Mouse (Mus musculus) lung, adult 2 months (tissue): ENCODE measurements around the gene Zfp644.

Experiments
- CTCF ChIP-seq: fragments of 200-500 bp; IDR thresholded peaks from 2 replicates; pipeline ENCODE4 v1.5.1; 2011; ENCODE audit warnings: mild to moderate bottlenecking, low read length, control low read depth; ENCODE audit not compliant: insufficient read depth
- POLR2A ChIP-seq: fragments of 200-500 bp; IDR thresholded peaks from 2 replicates; pipeline ENCODE4 v1.6.1; 2011; ENCODE audit warnings: low read depth, mild to moderate bottlenecking, control low read depth, low read length, borderline replicate concordance; ENCODE audit errors: extremely low read depth

DNA sequence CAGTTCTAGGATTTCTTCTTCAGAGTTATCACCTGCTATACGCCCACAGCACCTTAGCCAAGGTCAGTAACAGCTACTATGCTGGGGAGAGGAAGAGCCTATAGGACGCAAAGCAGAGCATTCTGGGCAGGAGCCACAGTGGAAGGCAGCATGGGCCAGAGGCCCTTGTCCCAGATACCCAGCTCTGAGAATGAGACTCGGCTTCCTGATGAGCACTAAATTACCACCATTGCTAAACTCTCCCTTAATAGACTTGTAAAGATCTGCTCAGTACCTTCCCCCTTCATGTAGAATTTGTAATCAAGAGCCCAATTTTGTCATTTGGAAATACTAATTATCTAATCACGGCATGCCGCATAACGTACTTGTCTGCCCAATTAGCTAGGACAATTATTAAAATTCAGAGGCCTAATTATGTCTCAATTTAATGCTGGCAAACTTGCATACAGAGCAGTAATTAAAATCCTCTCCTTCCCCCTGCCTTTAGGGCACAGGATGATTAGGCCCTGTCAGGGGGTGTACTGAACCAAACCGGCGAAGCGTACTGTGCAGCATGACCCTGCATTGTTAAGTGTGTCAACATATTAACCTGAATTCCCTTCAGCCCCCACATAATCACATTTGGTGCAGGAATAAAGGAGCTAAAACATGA is 119.7 kb downstream of the Zfp644 start:
- TF ChIP-seq CTCF (no peak), POLR2A (no peak)
